Mouse (Mus musculus) testis, adult 10 weeks (tissue): ENCODE measurements around the gene Ddx51. TPM values are rescaled to one million over a fixed set of nuclear protein-coding genes. Genes with fewer than 3 reads are reported as not detected.

ENCODE experiments used
- polyA plus RNA-seq: library from polyadenylated mRNA; stranded (reverse); fragments of 350-450 nt; fragmentation: Illumina TruSeq; extraction: RNeasy Lipid Tissue Mini Kit (QIAGEN cat#74804); gene quantifications from one replicate; pipeline ENCODE4 v1.2.3, GENCODE M21; 2014; ENCODE audit warnings: low read depth, low replicate concordance

Gene Ddx51
- 4.6 TPM for polyA plus RNA-seq

GRCm38 (mm10) chr5:110652719-110653648 lies at the start of gene Ddx51, which contains the start of gene Noc4l:
Gene Ddx51, plus strand, starts transcription at chr5:110653451.
Gene Noc4l, minus strand, starts transcription at chr5:110653417.

Other genes with a start within 250 kb of the Ddx51 start
- 3.4 TPM for gene Fbrsl1, start 204.9 kb upstream of the Ddx51 start, polyA plus RNA-seq
- not detected for gene Galnt9, start 109.1 kb upstream of the Ddx51 start, polyA plus RNA-seq
- gene Noc4l, start within 50 bp of the Ddx51 start, polyA plus RNA-seq: 5.3 TPM
- 63.1 TPM for gene Ep400, start 117.3 kb downstream of the Ddx51 start, polyA plus RNA-seq
- gene Pus1, start 127.2 kb downstream of the Ddx51 start, polyA plus RNA-seq: not detected
- gene Ulk1, start 156.6 kb downstream of the Ddx51 start, polyA plus RNA-seq: 3.1 TPM
- 30.7 TPM for gene Hscb, start 186.3 kb downstream of the Ddx51 start, polyA plus RNA-seq
- 3.4 TPM for gene Chek2, start 186.5 kb downstream of the Ddx51 start, polyA plus RNA-seq
- gene Ttc28, start 226.4 kb downstream of the Ddx51 start, polyA plus RNA-seq: 2.5 TPM